Mouse (Mus musculus): ENCODE data around the gene Acan.
A peak's percentile ranks its signal among the peaks of the same experiment; 100 is the strongest.

Gene Acan

GRCm38 (mm10) chr7:79053383-79053889 is at the start of gene Acan:
Gene Acan (plus strand): TSS chr7:79053483.
- ATAC-seq (ENCODE audit: insufficient number of reproducible peaks, low FRiP score, low TSS enrichment), result no peak

- no peak for ATAC-seq (ENCODE audit: insufficient number of reproducible peaks, low FRiP score, low TSS enrichment)
Measured at GRCm38 (mm10) chr7:79021293-79021905, 31.9 kb upstream of the Acan start.

- no peak for ATAC-seq (ENCODE audit: insufficient number of reproducible peaks, low FRiP score, low TSS enrichment)
Measured at GRCm38 (mm10) chr7:79029138-79029537, 24.1 kb upstream of the Acan start.

GRCm38 (mm10) chr7:79033745-79034144 is 19.5 kb upstream of the Acan start:
- ATAC-seq (ENCODE audit: insufficient number of reproducible peaks, low FRiP score, low TSS enrichment), result no peak

- no peak for ATAC-seq (ENCODE audit: insufficient number of reproducible peaks, low FRiP score, low TSS enrichment)
Measured at GRCm38 (mm10) chr7:79034521-79034920, 18.8 kb upstream of the Acan start.

- no peak for ATAC-seq (ENCODE audit: insufficient number of reproducible peaks, low FRiP score, low TSS enrichment)
Measured at GRCm38 (mm10) chr7:79052081-79052480, 1.2 kb upstream of the Acan start.

- ATAC-seq (ENCODE audit: insufficient number of reproducible peaks, low FRiP score, low TSS enrichment), result no peak
Measured at GRCm38 (mm10) chr7:79052521-79053382, 531 bp upstream of the Acan start.

GRCm38 (mm10) chr7:79054111-79054510 is 828 bp downstream of the Acan start:
- ATAC-seq (ENCODE audit: insufficient number of reproducible peaks, low FRiP score, low TSS enrichment), result no peak

GRCm38 (mm10) chr7:79058546-79058945 is 5.3 kb downstream of the Acan start:
- ATAC-seq (ENCODE audit: insufficient number of reproducible peaks, low FRiP score, low TSS enrichment), result no peak

- no peak for ATAC-seq (ENCODE audit: insufficient number of reproducible peaks, low FRiP score, low TSS enrichment)
Measured at GRCm38 (mm10) chr7:79067466-79067865, 14.2 kb downstream of the Acan start.

- ATAC-seq (ENCODE audit: insufficient number of reproducible peaks, low FRiP score, low TSS enrichment), result no peak
Measured at GRCm38 (mm10) chr7:79068231-79068630, 14.9 kb downstream of the Acan start.

- ATAC-seq (ENCODE audit: insufficient number of reproducible peaks, low FRiP score, low TSS enrichment), result no peak
Measured at GRCm38 (mm10) chr7:79079212-79079611, 25.9 kb downstream of the Acan start.

GRCm38 (mm10) chr7:79080572-79081399 is 27.5 kb downstream of the Acan start:
- peak; percentile 56; the same call in 1 of the 2 replicates for ATAC-seq (ENCODE audit: insufficient number of reproducible peaks, low FRiP score, low TSS enrichment)

GRCm38 (mm10) chr7:79089111-79089510 is 35.8 kb downstream of the Acan start:
- ATAC-seq (ENCODE audit: insufficient number of reproducible peaks, low FRiP score, low TSS enrichment), result no peak

GRCm38 (mm10) chr7:79096492-79096891 is 43.2 kb downstream of the Acan start:
- ATAC-seq (ENCODE audit: insufficient number of reproducible peaks, low FRiP score, low TSS enrichment), result no peak

GRCm38 (mm10) chr7:79113848-79114247 is 60.6 kb downstream of the Acan start:
- no peak for ATAC-seq (ENCODE audit: insufficient number of reproducible peaks, low FRiP score, low TSS enrichment)

GRCm38 (mm10) chr7:79123465-79123864 is 70.2 kb downstream of the Acan start:
- ATAC-seq (ENCODE audit: insufficient number of reproducible peaks, low FRiP score, low TSS enrichment), result no peak

GRCm38 (mm10) chr7:79129883-79130282 is 76.6 kb downstream of the Acan start:
- no peak for ATAC-seq (ENCODE audit: insufficient number of reproducible peaks, low FRiP score, low TSS enrichment)

GRCm38 (mm10) chr7:79130385-79130784 is 77.1 kb downstream of the Acan start:
- ATAC-seq (ENCODE audit: insufficient number of reproducible peaks, low FRiP score, low TSS enrichment), result no peak

- no peak for ATAC-seq (ENCODE audit: insufficient number of reproducible peaks, low FRiP score, low TSS enrichment)
Measured at GRCm38 (mm10) chr7:79130843-79131444, 77.7 kb downstream of the Acan start, which contains the start of gene Hapln3. Gene Hapln3 (minus strand): TSS chr7:79131018.
